Mouse (Mus musculus): ENCODE measurements around the gene Gm10961. TPM values are rescaled to one million over a fixed set of nuclear protein-coding genes. Genes with fewer than 3 reads are reported as not detected.

Gene Gm10961
- not detected in 2 replicates for polyA plus RNA-seq (2012; ENCODE audit: insufficient read depth, low replicate concordance)

GRCm38 (mm10) chr3:107630682-107631522 is at the start of gene Gm10961:
Gm10961 (plus strand) TSS chr3:107631322.
- no peaks in the 10 kb centered on the region for H3K9me3 ChIP-seq
- H3K4me3 ChIP-seq (replicated peaks) = peak within 1 kb of the TSS; percentile 95
- peaks cover 30% of the 10 kb centered on the region for H3K4me1 ChIP-seq
- TF ChIP-seq FLI1 (IDR thresholded peaks at IDR 0.05; ENCODE audit: low read length) (no peak), GATA1 (IDR thresholded peaks at IDR 0.05; ENCODE audit: borderline replicate concordance, low read length) (no peak)
- peaks cover 37% of the 10 kb centered on the region for H3K36me3 ChIP-seq (replicated peaks; ENCODE audit: low read length)
- H3K27me3 ChIP-seq (replicated peaks) = no peaks in the 10 kb centered on the region

- Histone ChIP-seq H3K9me3 (no peaks in the 10 kb centered on the region), H3K27me3 (replicated peaks) (peaks cover 82% of the 10 kb centered on the region), H3K4me3 (replicated peaks) (peak overlapping the region; percentile 88), H3K4me1 (peaks cover 39% of the 10 kb centered on the region), H3K36me3 (replicated peaks; ENCODE audit: low read length) (no peaks in the 10 kb centered on the region)
- TF ChIP-seq FLI1 (IDR thresholded peaks at IDR 0.05; ENCODE audit: low read length) (no peak), GATA1 (IDR thresholded peaks at IDR 0.05; ENCODE audit: borderline replicate concordance, low read length) (no peak)
These were observed 48.8 kb upstream of the Gm10961 start for GRCm38 (mm10) chr3:107582130-107582874.

GRCm38 (mm10) chr3:107582875-107583767 is 48.0 kb upstream of the Gm10961 start:
- Histone ChIP-seq H3K4me1 (peaks cover 31% of the 10 kb centered on the region), H3K36me3 (replicated peaks; ENCODE audit: low read length) (no peaks in the 10 kb centered on the region), H3K4me3 (replicated peaks) (peak overlapping the region; percentile 88), H3K9me3 (no peaks in the 10 kb centered on the region), H3K27me3 (replicated peaks) (peaks cover 91% of the 10 kb centered on the region)
- TF ChIP-seq FLI1 (IDR thresholded peaks at IDR 0.05; ENCODE audit: low read length) (no peak), GATA1 (IDR thresholded peaks at IDR 0.05; ENCODE audit: borderline replicate concordance, low read length) (no peak)

DNA sequence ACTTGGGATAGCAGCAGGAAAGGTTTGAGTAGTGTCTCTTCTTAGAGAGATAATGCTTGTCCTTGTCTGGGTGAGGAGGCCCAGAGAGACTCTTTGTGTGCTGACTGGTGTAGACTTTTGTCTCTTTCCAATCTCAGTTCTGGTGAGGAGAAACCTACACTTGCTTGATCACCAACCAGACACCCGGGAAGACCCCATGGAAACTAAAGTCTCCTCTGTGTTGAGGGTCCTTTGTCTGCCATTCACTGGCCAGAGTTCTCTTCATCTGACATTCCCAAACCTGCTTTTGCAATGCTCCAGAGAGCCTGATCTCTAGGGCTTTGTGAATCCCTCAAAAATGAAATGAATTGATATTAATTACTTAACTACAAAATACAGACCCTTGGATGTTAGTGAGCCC is 47.2 kb upstream of the Gm10961 start:
- peaks cover 92% of the 10 kb centered on the region for H3K27me3 ChIP-seq (replicated peaks)
- no peaks in the 10 kb centered on the region for H3K9me3 ChIP-seq
- no peak for TF ChIP-seq GATA1 (IDR thresholded peaks at IDR 0.05; ENCODE audit: borderline replicate concordance, low read length)
- TF ChIP-seq FLI1 (IDR thresholded peaks at IDR 0.05; ENCODE audit: low read length) = no peak
- H3K36me3 ChIP-seq (replicated peaks; ENCODE audit: low read length) = no peaks in the 10 kb centered on the region
- peaks cover 23% of the 10 kb centered on the region for H3K4me1 ChIP-seq
- no peak overlapping the region for H3K4me3 ChIP-seq (replicated peaks)

- Histone ChIP-seq H3K27me3 (replicated peaks) (peaks cover 97% of the 10 kb centered on the region), H3K9me3 (no peaks in the 10 kb centered on the region)
These were observed 44.6 kb upstream of the Gm10961 start for GRCm38 (mm10) chr3:107586504-107586903.

DNA sequence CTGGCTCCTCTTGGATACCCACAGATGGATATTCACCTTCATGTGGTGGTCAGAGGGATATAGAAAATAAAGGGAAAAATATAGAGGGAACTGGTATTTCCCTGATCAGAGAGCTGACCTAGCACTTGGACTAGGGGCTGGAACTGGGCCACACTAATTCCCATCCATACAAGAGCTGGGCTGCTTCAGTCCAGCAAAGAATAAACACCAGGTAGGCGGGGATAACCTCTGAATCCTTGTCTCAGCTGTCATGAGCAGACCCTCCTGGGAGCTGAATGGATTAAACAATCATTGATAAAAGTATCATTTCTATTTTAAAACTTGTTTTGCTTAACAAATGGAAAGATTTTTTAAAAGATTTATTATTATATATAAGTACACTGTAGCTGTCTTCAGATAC is 39.5 kb upstream of the Gm10961 start:
- TF ChIP-seq FLI1 (IDR thresholded peaks at IDR 0.05; ENCODE audit: low read length) (no peak), GATA1 (IDR thresholded peaks at IDR 0.05; ENCODE audit: borderline replicate concordance, low read length) (no peak)
- no peak overlapping the region for H3K4me3 ChIP-seq (replicated peaks)
- H3K9me3 ChIP-seq = peaks cover 5% of the 10 kb centered on the region; the same call in 1 of the 2 replicates
- H3K27me3 ChIP-seq (replicated peaks) = peaks cover 95% of the 10 kb centered on the region
- H3K4me1 ChIP-seq = peaks cover 21% of the 10 kb centered on the region
- H3K36me3 ChIP-seq (replicated peaks; ENCODE audit: low read length) = no peaks in the 10 kb centered on the region

More at GRCm38 (mm10) chr3:107586504-107586903, 44.6 kb upstream of the Gm10961 start:
- Histone ChIP-seq H3K4me3 (replicated peaks) (no peak overlapping the region), H3K4me1 (peaks cover 16% of the 10 kb centered on the region), H3K36me3 (replicated peaks; ENCODE audit: low read length) (no peaks in the 10 kb centered on the region)
- no peak for TF ChIP-seq GATA1 (IDR thresholded peaks at IDR 0.05; ENCODE audit: borderline replicate concordance, low read length)
- no peak for TF ChIP-seq FLI1 (IDR thresholded peaks at IDR 0.05; ENCODE audit: low read length)

DNA sequence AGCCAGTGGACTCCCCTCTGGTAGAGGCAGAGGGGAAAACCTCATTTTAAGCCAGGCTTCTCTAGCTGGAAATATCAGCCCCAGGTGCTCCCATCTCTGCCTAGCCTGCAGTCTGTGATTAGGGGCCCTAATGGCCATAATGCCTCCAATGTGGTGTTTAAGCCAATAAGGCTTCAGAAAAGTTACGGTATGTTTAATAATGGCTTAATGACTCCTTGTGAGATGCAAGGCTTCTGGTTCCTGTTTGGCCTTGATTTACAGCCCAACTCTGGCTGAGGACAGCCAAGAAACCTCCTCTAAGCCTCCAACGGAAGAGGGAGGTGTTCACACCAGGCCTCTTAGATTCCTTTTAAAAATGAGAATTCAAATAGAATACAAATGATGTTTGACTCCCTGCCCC is 37.5 kb upstream of the Gm10961 start:
- no peak for TF ChIP-seq FLI1 (IDR thresholded peaks at IDR 0.05; ENCODE audit: low read length)
- no peak for TF ChIP-seq GATA1 (IDR thresholded peaks at IDR 0.05; ENCODE audit: borderline replicate concordance, low read length)
- Histone ChIP-seq H3K4me1 (peaks cover 24% of the 10 kb centered on the region), H3K36me3 (replicated peaks; ENCODE audit: low read length) (no peaks in the 10 kb centered on the region), H3K4me3 (replicated peaks) (no peak overlapping the region), H3K9me3 (peaks cover 7% of the 10 kb centered on the region; the same call in 1 of the 2 replicates), H3K27me3 (replicated peaks) (peaks cover 95% of the 10 kb centered on the region)

DNA sequence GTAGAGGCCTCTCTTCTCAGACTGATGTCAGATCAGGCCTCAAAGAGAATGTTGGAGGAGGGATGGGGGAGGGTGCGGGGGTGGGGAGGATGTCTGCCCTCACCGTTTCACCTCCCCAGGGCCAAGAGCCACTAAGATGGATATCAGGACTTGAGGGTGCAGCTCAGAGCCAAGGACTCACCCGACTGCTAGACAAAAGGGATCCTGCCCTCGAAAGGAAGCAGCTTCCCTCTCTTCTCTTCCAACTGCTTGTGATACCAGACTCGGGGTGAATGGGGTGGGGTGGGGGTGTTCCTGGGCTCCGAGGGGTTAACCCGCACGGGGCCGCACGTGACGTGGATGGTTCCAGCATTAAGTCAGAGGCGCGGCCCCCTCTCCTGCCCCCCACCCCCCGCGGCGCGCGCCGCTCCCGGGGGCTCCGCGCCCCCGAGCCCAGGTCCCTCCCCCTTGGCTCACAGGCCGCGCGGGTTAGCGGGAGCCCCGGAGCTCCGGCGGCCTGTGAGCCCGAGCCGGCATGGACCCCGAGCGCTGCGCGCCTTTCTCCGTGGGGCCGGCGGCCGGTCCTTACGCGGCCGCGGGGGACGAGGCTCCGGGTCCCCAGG is 36.4 kb upstream of the Gm10961 start, which contains the start of gene Alx3:
Gene Alx3 (plus strand): TSS at position 370 of the 602 bp plus-strand sequence.
- TF ChIP-seq FLI1 (IDR thresholded peaks at IDR 0.05; ENCODE audit: low read length) (no peak), GATA1 (IDR thresholded peaks at IDR 0.05; ENCODE audit: borderline replicate concordance, low read length) (no peak)
- H3K4me3 ChIP-seq (replicated peaks) = no peak within 1 kb of the TSS
- peaks cover 7% of the 10 kb centered on the region; the same call in 1 of the 2 replicates for H3K9me3 ChIP-seq
- H3K27me3 ChIP-seq (replicated peaks) = peaks cover 95% of the 10 kb centered on the region
- peaks cover 24% of the 10 kb centered on the region for H3K4me1 ChIP-seq
- H3K36me3 ChIP-seq (replicated peaks; ENCODE audit: low read length) = no peaks in the 10 kb centered on the region

Data from megakaryocyte, embryonic 14.5 days (primary cell).